Mouse (Mus musculus): ENCODE measurements around the gene Cdc42ep5. TPM values are rescaled to one million over a fixed set of nuclear protein-coding genes. Genes with fewer than 3 reads are reported as not detected.

Cdc42ep5 gene
- polyA plus RNA-seq, 1 experiment from 2014 or later: 5.2 TPM

GRCm38 (mm10) chr7:4144046-4144445, 20.6 kb downstream of the Cdc42ep5 start:
- H3K4me2 ChIP-seq: no peak overlapping the region
- H3K27me3 ChIP-seq: no peaks in the 10 kb centered on the region
- H3K4me1 ChIP-seq: peaks cover 10% of the 10 kb centered on the region
- no peak overlapping the region for H3K27ac ChIP-seq
- ATAC-seq: no peak
- H3K36me3 ChIP-seq (ENCODE audit: poor library complexity, severe bottlenecking): peaks cover 95% of the 10 kb centered on the region
- no peaks in the 10 kb centered on the region for H3K9me3 ChIP-seq (replicated peaks)
- no peak overlapping the region for H3K4me3 ChIP-seq
- 96% methylated on average over 13 of the region's 13 CpGs for WGBS
- H3K9ac ChIP-seq: no peak overlapping the region

- H3K4me1 ChIP-seq: peaks cover 8% of the 10 kb centered on the region
- H3K36me3 ChIP-seq (ENCODE audit: poor library complexity, severe bottlenecking): peaks cover 100% of the 10 kb centered on the region
- ATAC-seq: no peak
- H3K9me3 ChIP-seq (replicated peaks): no peaks in the 10 kb centered on the region
- 94% methylated on average over 19 of the region's 19 CpGs for WGBS
- H3K4me3 ChIP-seq: no peak overlapping the region
- no peak overlapping the region; the same call in 1 of the 2 replicates for H3K27ac ChIP-seq
- H3K4me2 ChIP-seq: no peak overlapping the region
- no peak overlapping the region for H3K9ac ChIP-seq
- no peaks in the 10 kb centered on the region for H3K27me3 ChIP-seq
Measured at GRCm38 (mm10) chr7:4143506-4143905, 21.2 kb downstream of the Cdc42ep5 start.

GRCm38 (mm10) chr7:4142796-4143445, 21.7 kb downstream of the Cdc42ep5 start:
- Histone ChIP-seq H3K27ac (no peak overlapping the region), H3K36me3 (ENCODE audit: poor library complexity, severe bottlenecking) (peaks cover 95% of the 10 kb centered on the region), H3K4me3 (no peak overlapping the region), H3K9me3 (replicated peaks) (no peaks in the 10 kb centered on the region), H3K9ac (no peak overlapping the region), H3K4me2 (no peak overlapping the region), H3K27me3 (no peaks in the 10 kb centered on the region), H3K4me1 (peaks cover 10% of the 10 kb centered on the region)
- no peak for ATAC-seq
- 94% methylated on average over 10 of the region's 10 CpGs for WGBS

- Histone ChIP-seq H3K9ac (no peak overlapping the region), H3K36me3 (ENCODE audit: poor library complexity, severe bottlenecking) (peaks cover 83% of the 10 kb centered on the region), H3K27ac (no peak overlapping the region), H3K27me3 (no peaks in the 10 kb centered on the region), H3K4me1 (peaks cover 14% of the 10 kb centered on the region), H3K9me3 (replicated peaks) (no peaks in the 10 kb centered on the region), H3K4me2 (no peak overlapping the region), H3K4me3 (no peak overlapping the region)
- WGBS: 94% methylated on average over 6 of the region's 6 CpGs
- ATAC-seq: no peak
Measured at GRCm38 (mm10) chr7:4141648-4142325, 22.9 kb downstream of the Cdc42ep5 start.

GRCm38 (mm10) chr7:4139391-4139790, 25.3 kb downstream of the Cdc42ep5 start:
- no peak overlapping the region for H3K4me3 ChIP-seq
- H3K4me2 ChIP-seq: no peak overlapping the region
- WGBS: 93% methylated on average over 5 of the region's 5 CpGs
- H3K36me3 ChIP-seq (ENCODE audit: poor library complexity, severe bottlenecking): peaks cover 60% of the 10 kb centered on the region
- H3K27me3 ChIP-seq: no peaks in the 10 kb centered on the region
- H3K4me1 ChIP-seq: peaks cover 20% of the 10 kb centered on the region
- H3K9ac ChIP-seq: no peak overlapping the region
- H3K9me3 ChIP-seq (replicated peaks): no peaks in the 10 kb centered on the region
- H3K27ac ChIP-seq: no peak overlapping the region
- no peak for ATAC-seq

- Histone ChIP-seq H3K4me2 (peak overlapping the region; percentile 94), H3K4me1 (peaks cover 20% of the 10 kb centered on the region), H3K27ac (no peak overlapping the region), H3K9ac (peak overlapping the region; percentile 81; the same call in 1 of the 2 replicates), H3K36me3 (ENCODE audit: poor library complexity, severe bottlenecking) (peaks cover 60% of the 10 kb centered on the region), H3K27me3 (no peaks in the 10 kb centered on the region), H3K4me3 (peak overlapping the region; percentile 4; the same call in 1 of the 2 replicates), H3K9me3 (replicated peaks) (no peaks in the 10 kb centered on the region)
- no peak for ATAC-seq
- 92% methylated on average over 7 of the region's 7 CpGs for WGBS
Measured at GRCm38 (mm10) chr7:4138671-4139070, 26.0 kb downstream of the Cdc42ep5 start.

GRCm38 (mm10) chr7:4138181-4138580, 26.5 kb downstream of the Cdc42ep5 start:
- 84% methylated on average over 2 of the region's 2 CpGs for WGBS
- Histone ChIP-seq H3K27me3 (no peaks in the 10 kb centered on the region), H3K4me2 (peak overlapping the region; percentile 94), H3K4me1 (peaks cover 20% of the 10 kb centered on the region), H3K9me3 (replicated peaks) (no peaks in the 10 kb centered on the region), H3K9ac (peak overlapping the region; percentile 81), H3K27ac (no peak overlapping the region), H3K4me3 (peak overlapping the region; percentile 85), H3K36me3 (ENCODE audit: poor library complexity, severe bottlenecking) (peaks cover 60% of the 10 kb centered on the region)
- no peak for ATAC-seq

- 55% methylated on average over 3 of the region's 3 CpGs for WGBS
- Histone ChIP-seq H3K27ac (peak overlapping the region; percentile 90), H3K36me3 (ENCODE audit: poor library complexity, severe bottlenecking) (peaks cover 60% of the 10 kb centered on the region), H3K4me2 (peak overlapping the region; percentile 94), H3K9me3 (replicated peaks) (no peaks in the 10 kb centered on the region), H3K27me3 (no peaks in the 10 kb centered on the region), H3K4me1 (peaks cover 24% of the 10 kb centered on the region), H3K4me3 (peak overlapping the region; percentile 85), H3K9ac (peak overlapping the region; percentile 81)
- no peak for ATAC-seq
Measured at GRCm38 (mm10) chr7:4137746-4138145, 26.9 kb downstream of the Cdc42ep5 start.

GRCm38 (mm10) chr7:4136771-4137531, 27.7 kb downstream of the Cdc42ep5 start, which contains the start of gene Leng8:
Gene Leng8 (plus strand): TSS chr7:4137039.
- peak; percentile 99 for ATAC-seq
- peak within 1 kb of the TSS; percentile 85 for H3K4me3 ChIP-seq

GRCm38 (mm10) chr7:4136404-4136770, 28.3 kb downstream of the Cdc42ep5 start:
- peaks cover 38% of the 10 kb centered on the region for H3K4me1 ChIP-seq
- H3K4me2 ChIP-seq: peak overlapping the region; percentile 94
- H3K4me3 ChIP-seq: peak overlapping the region; percentile 85
- peak overlapping the region; percentile 66 for H3K9ac ChIP-seq
- H3K27ac ChIP-seq: peak overlapping the region; percentile 63
- peaks cover 60% of the 10 kb centered on the region for H3K36me3 ChIP-seq (ENCODE audit: poor library complexity, severe bottlenecking)
- H3K9me3 ChIP-seq (replicated peaks): no peaks in the 10 kb centered on the region
- peak; percentile 25 for ATAC-seq
- WGBS: 0% methylated on average over 16 of the region's 16 CpGs
- H3K27me3 ChIP-seq: no peaks in the 10 kb centered on the region

More at GRCm38 (mm10) chr7:4136771-4137531, 27.7 kb downstream of the Cdc42ep5 start, which contains the start of gene Leng8:
- Histone ChIP-seq H3K27me3 (no peaks in the 10 kb centered on the region), H3K9ac (peak within 1 kb of the TSS; percentile 81), H3K36me3 (ENCODE audit: poor library complexity, severe bottlenecking) (peaks cover 60% of the 10 kb centered on the region), H3K9me3 (replicated peaks) (no peaks in the 10 kb centered on the region), H3K4me2 (peak within 1 kb of the TSS; percentile 94), H3K27ac (peak within 1 kb of the TSS; percentile 90), H3K4me1 (peaks cover 32% of the 10 kb centered on the region)
- 1% methylated on average over 74 of the region's 78 CpGs for WGBS

GRCm38 (mm10) chr7:4134911-4135310, 29.7 kb downstream of the Cdc42ep5 start:
- H3K27ac ChIP-seq: no peak overlapping the region
- no peak overlapping the region for H3K4me3 ChIP-seq
- H3K4me2 ChIP-seq: no peak overlapping the region
- WGBS: 78% methylated on average over 5 of the region's 5 CpGs
- no peak overlapping the region for H3K9ac ChIP-seq
- ATAC-seq: no peak
- H3K36me3 ChIP-seq (ENCODE audit: poor library complexity, severe bottlenecking): peaks cover 52% of the 10 kb centered on the region
- H3K9me3 ChIP-seq (replicated peaks): no peaks in the 10 kb centered on the region
- no peaks in the 10 kb centered on the region for H3K27me3 ChIP-seq
- H3K4me1 ChIP-seq: peaks cover 52% of the 10 kb centered on the region

- ATAC-seq: no peak
- H3K9me3 ChIP-seq (replicated peaks): no peaks in the 10 kb centered on the region
- peaks cover 57% of the 10 kb centered on the region for H3K36me3 ChIP-seq (ENCODE audit: poor library complexity, severe bottlenecking)
- WGBS: 91% methylated on average over 6 of the region's 7 CpGs
- no peak overlapping the region for H3K4me2 ChIP-seq
- no peak overlapping the region for H3K4me3 ChIP-seq
- peaks cover 55% of the 10 kb centered on the region for H3K4me1 ChIP-seq
- peak overlapping the region; percentile 56; the same call in 1 of the 2 replicates for H3K9ac ChIP-seq
- H3K27ac ChIP-seq: peak overlapping the region; percentile 11
- no peaks in the 10 kb centered on the region for H3K27me3 ChIP-seq
Measured at GRCm38 (mm10) chr7:4132998-4133397, 31.7 kb downstream of the Cdc42ep5 start.

All from forebrain, embryonic 13.5 days (tissue).